Mouse (Mus musculus): ENCODE measurements around the gene Map3k15.

DNA sequence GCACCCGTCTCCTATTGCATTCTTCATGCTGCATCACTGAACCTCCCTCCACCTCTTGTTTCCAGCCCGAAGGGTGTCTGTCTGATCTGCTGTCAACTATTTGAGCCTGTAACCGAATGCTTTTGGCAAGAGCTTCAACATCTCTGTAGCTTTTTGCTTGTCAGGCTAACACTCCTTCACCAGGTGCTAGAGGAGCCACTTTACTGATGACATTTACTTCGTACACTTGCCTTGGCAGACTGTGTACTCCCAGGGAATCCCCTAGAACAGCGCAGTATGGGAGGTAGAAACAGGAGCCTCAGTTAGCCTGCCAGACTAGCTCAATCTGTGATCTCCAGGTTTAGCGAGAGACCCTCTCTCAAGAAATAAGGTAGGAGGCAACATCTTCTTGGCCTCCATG lies 32.8 kb upstream of the Map3k15 start:
- TF ChIP-seq POLR2A (IDR thresholded peaks at IDR 0.05; ENCODE audit: insufficient read length, low read depth) (no peak), POLR2AphosphoS2 (IDR thresholded peaks at IDR 0.05; ENCODE audit: insufficient read length, low read depth) (no peak), E2F4 (IDR thresholded peaks at IDR 0.05; ENCODE audit: insufficient read depth) (no peak)

Data from myocyte (in vitro differentiated cells).